Mouse (Mus musculus) cerebellum, postnatal 36 days (tissue): ENCODE measurements around the gene Raet1e.
A peak's percentile ranks its signal among the peaks of the same experiment; 100 is the strongest.
"Not testable (repeated sequence)": the region's sequence is repeated elsewhere in the genome, so short reads cannot be mapped to it uniquely, and the experiment has no call there.

Source experiments
- DNase-seq, 2 experiments: peaks; one replicate each; pipeline ENCODE4 v3.0.0; 2021 to 2022; ENCODE audit warnings: mixed read lengths in 2 of 2

The Raet1e gene

DNA sequence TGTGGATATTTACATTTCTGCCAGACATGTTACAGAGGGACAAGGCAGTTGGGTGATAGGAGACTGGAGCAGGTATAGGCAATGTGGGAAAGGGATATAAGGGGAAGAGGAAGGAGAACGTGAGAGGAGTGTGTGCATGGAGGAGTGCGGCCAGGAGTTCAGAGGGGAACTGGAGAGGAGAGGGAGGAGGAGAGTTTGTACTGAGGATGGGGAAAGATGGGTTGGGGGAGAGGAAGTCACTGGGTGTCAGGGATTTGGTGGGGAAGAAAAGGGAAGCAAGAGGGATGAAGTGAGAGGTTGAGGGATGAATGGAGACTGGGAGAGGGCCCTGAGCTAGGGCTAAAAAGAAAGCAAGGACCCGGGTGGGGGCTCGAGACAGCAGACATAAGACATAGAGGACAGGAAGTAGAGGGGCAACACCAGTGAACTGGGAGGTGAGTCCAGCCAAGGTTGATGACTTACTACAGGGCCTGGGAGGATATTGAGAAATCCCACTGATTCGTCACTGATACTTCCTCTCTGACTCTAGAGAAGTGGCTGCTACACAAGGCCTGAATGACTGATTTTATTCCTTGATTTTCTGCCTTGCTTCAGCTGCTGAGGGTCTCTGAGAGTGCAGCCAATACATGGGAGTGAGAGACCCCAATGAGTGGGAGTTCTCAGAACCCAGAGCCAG, 7.1 kb downstream of the Raet1e start:
- DNase-seq: not testable (repeated sequence)

DNA sequence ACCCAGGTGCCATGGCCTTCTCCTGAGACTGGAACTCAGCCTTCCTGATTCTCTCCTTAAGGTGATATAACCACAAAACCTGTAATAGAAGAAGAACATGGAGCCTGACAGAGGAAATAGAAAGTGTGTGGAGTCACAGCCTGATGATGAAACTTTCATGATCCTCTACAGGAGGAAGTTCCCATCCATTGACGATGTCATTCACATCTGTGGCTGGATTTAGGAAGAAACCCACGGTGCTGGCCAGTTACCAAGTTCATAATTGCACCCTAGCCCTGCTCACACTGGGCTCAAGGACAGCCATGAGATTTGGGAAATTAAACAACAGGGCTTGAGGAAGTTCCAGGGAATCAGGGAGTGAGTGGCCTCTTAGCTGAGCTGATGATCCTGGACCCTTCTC, 7.7 kb downstream of the Raet1e start:
- not testable (repeated sequence) for DNase-seq

DNA sequence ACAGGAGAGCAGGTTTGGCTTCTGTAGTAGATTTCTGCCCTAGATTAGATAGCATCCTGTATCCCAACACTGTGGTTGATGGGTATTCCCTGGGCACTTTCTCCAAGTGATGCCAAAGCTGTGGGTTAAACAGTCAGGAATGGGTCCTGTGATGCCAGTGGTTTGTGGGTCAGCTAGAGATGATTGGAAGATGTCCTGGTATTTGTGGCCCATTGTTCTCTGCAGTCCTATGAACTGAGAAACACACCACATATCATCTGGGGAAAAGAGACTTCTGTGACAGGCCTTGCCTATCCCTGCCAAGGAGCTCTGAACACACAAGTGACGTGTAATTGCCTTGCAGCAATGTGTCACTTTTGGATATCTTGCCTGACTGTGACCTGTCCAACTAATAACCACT, 8.7 kb downstream of the Raet1e start:
- not testable (repeated sequence) for DNase-seq

DNA sequence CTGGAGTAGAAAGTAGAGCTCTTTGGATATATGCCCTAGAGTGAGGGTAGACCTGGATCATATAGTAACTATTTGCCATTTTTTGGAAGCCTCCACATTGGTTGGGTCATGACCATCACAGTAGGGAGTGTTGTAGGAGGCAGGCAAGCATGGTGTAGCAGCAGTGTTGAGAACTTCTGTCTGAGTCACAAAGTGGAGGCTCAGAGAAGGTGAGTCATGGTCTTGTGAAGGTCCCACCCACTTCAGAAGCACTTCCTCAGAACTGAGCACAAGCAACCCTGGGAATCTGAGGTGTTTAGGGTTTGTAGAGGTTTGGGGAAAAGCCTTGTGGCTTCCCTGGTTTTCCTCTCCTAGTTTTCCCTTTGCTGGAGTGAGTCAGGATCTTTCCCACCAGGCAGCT, 10.7 kb downstream of the Raet1e start:
- DNase-seq: not testable (repeated sequence)

DNA sequence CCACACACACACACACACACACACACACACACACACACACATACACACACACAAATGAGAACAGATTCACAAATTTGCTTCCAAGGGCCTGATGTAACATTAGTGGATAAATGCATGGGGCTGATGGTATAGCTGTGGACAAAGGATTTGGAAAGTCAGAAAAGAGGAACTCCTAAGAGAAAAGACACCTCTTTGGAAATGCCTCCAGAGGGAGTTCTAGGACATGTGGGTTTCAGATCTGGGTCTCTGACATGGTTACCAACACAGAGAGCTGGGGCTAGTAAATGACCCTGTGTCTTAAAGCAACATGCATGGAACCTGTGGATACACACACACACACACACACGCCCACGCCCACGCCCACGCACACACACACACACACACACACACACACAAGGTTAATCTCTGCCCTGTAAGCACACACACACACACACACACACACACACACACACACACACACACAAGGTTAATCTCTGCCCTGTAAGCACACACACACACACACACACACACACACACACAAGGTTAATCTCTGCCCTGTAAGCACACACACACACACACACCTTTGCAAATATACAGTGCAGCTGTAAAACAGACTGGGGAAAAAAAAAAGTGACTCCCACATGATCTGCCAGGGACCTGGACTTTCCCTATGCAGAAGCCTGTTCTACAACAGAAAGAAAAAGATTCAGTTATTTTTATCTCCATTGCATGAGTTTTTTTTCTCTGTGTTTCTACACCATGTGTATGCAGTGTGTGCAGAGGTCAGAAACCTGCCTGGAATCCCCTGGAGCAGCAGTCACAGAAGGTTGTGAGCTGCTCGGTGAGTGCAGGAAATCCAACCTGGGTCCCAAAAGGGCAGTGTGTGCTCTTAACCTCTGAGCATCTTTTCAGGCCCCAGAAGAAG, 14.3 kb downstream of the Raet1e start:
- not testable (repeated sequence) for DNase-seq

DNA sequence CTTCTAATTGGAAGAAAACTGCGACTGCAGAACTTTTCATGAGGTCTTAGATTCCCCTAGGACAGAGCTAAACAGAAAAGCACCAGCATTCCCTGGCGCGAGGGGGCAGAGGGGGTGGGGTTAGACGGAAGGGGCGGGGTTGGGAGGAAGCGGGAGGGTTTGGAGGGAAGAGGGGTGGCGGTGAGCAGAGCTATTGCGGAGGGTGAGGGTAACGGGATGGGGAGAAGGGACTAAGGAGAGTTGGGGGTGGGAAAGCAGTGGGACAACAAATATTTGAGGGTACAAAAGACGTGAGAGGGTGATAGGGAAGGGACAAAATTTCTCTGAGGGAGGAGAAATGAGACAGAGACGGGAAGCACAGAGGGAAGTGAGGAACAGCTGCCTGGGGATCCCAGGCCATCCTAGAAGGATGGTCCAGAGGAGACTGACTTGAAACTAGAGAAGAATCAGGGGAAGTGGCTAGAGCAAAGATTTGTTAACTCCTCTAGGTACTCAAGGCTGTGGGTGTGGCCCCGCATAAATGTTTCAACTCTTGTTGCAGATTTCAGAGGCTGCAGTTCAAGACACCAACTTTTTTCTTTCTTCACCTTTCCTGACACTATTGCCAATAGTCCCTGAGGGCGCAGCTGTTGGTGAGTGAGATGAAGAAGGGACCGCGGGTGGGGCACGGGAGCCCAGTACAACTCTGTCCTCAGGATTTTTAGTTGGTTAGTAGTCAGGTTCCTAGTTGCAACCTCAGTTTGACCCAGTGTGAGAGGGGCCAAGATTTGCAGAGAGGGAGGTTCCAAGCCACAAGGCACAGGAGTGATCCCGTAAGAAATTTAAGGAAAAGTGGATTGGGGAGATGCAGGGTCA, 15.2 kb downstream of the Raet1e start:
- DNase-seq: not testable (repeated sequence)

DNA sequence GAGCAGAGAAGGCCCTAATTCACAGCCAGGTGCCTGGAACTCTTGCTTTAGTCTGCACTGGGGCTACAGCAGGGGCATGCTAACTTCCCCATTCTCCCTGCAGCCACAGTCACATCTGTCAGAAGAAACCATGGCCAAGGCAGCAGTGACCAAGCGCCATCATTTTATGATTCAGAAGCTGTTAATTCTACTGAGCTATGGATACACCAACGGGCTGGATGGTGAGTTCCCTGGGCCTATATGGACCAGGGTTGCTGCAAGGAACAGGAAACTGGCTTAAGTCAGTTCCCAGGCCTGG, 15.8 kb downstream of the Raet1e start:
- DNase-seq: not testable (repeated sequence)

DNA sequence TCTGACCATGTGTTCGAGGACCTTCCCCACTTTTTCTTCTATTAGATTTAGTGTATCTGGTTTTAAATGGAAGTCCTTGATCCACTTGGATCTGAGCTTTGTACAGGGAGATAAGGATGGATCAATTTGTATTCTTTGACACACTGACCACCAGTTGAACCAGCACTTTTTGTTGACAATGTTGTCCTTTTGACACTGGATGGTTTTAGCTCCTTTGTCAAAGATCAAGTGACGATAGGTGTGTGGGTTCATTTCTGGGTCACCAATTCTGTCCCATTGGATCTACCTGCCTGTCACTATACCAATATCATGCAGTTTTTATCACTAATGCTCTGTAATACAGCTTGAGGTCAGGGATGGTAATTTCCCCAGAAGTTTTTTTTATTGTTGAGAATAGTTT, 18.1 kb downstream of the Raet1e start:
- DNase-seq: not testable (repeated sequence)

DNA sequence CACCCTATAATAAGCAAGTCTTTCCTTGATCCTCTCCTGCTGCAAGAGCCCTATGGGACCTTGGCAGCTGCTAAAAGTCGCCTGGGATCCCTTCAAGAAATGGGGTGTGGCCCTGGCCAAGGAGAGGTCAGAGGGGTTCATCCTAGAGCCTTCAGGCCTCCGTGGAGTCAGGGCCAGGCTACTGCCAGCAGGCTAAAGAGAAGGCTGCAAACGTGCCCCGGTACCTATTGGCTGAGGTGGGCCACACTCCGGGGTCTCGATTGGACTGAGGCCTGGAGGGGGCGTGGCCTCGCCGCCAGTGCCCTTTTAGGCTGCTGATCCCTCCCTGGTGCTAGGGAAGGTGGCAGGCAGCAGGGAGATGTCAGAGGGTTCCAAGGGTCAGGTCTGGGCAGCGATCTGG, 32.7 kb downstream of the Raet1e start:
- DNase-seq: not testable (repeated sequence)

DNA sequence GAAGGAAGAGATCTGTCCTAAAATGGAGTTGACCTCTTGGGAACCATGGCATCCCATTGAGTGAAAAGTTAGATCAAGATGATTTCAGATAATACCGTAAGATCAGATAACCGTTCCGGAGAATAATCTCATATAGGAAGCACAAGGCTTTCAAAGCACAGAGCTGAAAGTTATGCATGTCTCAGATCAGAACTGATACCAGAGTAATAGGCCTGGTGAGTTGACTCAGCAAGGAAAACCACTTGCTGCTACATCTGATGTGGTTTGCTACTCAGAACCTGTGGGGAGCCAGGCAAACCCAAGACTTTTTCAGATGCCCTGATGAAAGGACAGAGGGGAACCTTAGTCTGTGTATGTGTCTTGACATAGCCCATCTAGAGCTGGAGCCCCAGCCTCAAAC, 43.0 kb downstream of the Raet1e start:
- DNase-seq: not testable (repeated sequence)

DNA sequence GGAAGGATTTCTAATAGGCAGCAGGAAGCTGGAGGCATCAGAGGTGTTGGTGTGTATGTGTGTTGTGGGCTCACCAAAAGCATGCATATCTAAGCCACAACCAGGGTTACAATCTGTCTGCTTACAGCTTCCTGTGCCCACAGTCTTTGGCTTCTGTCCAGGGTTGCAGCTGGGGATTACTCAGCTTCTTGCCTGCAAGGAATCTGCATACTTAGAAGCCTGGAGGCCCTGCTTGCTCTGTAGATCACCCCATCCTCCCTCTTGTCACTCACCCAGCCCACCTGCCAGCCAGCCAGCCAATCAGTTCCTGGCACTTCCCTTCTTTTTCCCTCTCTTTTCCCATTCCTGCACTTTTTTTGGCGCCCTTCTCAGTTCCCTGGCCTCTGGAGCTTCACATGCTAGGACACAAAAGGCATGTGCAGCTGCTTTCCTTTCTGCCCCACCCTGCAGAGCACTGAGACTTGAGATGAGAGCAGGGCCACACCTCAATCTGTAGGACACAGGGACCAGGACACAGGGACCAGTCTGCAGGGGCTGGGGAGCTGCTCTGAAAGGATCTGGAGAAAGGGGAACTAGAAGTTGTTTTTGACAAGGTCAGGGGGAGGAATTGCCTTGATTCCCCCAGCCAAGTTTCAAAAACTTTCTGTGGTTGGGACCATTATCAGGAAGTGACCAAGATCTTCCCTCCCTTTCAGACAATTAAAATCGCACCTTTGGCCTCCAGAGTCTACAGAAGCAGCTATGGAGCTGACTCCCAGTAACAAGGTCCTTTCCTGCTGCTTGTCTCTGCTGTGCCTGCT, 44.6 kb downstream of the Raet1e start:
- not testable (repeated sequence) for DNase-seq

DNA sequence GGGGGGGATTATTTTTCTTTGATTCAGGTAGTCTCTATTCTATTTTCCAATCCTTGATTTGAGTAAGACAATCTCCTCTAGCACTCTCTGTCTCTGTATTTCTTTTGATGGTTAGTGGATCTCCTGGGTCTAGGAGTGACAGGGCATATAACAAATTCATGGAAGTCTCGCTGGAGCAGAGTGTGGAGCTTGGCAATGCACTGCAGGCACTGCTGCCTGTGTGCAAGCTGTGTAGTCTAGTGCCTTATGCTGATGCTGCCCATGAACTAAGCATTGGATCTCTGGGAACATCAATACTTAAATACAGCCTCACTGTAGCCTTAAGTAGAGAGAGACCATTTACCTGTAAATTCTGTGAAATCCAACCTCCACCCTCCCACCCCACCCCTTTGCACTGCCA, 48.1 kb downstream of the Raet1e start:
- not testable (repeated sequence) for DNase-seq

DNA sequence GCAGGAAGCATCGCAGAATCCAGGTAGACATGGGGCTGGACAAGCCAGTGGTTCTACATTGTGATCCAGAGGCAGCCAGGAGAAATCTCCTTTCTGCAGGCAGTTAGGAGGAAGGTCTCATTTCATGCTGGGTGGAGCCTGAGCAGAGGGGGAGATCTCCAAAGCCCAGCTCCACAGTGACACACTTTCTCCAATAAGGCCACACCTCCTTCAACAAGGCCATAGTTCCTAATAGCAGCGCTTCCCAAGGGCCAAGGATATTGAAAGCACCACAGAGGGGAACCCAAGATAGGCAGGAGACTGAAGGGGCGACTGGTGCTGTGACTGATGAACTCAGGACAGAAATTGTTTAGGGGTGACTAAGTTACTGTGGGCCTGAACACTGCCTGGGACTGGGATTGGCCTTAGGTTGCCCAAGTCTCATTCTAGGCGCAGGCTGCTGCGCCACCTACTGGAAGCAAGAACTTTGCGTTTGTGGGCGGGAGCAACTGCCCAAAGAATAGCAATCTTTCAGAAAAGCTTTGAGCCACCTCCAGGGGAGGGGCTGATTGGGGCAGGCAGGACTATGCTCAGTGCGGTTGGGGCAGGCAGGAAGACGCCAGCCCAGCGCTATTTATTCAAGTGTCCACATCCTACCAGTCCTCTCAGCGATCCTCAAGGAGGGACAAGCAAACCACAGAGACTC, 53.8 kb downstream of the Raet1e start:
- peak in 1 of 2 experiments; percentile 7 for DNase-seq

DNA sequence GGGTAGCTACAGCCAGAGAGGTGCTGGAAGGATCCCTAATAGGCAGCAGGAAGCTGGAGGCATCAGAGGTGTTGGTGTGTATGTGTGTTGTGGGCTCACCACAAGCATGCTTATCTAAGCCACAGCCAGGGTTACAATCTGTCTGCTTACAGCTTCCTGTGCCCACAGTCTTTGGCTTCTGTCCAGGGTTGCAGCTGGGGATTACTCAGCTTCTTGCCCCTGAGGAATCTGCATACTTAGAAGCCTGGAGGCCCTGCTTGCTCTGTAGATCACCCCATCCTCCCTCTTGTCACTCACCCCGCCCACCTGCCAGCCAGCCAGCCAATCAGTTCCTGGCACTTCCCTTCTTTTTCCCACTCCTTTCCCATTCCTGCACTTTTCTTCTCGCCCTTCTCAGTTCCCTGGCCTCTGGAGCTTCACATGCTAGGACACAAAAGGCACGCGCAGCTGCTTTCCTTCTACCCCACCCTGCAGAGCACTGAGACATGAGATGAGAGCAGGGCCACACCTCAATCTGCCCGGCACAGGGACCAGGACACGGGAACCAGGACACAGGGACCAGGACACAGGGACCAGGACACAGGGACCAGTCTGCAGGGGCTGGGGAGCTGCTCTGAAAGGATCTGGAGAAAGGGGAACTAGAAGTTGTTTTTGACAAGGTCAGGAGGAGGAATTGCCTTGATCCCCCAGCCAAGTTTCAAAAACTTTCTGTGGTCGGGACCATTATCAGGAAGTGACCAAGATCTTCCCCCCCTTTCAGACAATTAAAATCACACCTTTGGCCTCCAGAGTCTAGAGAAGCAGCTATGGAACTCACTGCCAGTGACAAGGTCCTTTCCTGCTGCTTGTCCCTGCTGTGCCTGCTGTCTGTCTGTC, 65.3 kb downstream of the Raet1e start:
- not testable (repeated sequence) for DNase-seq

DNA sequence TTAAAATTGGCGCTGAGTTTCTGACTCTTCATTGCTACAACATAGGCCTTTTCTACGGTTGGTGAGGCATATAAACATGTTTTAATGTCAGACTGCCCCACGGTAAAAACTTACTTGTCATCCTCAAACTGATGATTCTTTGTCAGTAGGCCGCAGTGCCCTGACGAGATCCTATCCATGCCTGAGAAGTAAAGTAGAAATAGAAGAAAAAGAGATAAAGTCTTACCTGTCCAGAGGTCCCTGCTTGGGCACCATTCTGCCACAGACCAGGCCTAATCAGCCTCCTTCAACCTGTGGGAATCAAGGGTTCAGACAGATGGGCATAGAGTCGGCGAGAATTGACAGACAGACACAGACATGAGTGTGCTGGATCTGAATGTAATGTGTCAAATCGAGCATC, 106.7 kb downstream of the Raet1e start:
- DNase-seq: no peak

DNA sequence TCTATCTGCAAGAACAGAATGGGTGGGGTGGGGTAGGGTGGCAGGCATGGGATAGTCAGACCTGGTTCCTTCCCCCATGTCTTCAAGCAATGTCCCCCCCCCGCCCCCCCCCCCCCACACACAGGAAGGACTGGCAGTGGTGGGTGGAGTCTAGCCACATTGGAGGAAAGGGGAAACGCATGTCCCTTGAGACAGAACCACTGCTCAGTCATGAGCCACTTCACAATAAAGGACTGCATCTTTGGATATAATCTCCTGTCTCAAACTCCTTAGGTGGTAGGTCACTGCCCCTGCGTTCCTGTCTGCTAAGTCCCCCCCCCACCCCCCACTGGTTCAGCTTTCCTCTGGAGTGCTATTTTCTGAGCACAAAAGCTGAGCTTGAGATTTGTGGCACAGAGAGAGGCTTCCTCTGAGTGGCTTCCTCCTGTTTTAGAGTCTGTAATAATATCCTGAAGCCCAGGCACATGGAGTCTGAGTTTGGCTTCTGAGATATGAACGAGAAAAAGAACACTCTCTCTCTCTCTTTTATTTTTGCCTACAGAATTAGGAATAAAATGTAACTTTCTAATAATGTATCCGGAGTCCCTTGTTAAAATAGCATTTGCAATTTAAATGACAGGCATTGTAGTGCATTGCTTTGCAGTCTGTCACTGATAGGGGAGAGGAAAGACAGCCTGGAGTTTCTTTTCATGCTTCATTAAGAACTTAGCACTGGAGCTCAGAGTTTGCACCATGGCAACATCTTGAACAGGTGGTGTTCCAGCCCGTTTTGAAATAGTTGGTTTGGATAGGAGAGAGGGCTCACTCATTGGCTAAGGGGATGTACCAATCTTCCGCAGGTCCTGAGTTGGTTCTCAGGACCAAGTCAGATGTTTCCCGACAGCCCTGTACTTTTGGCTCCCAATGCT, 112.8 kb downstream of the Raet1e start:
- not testable (repeated sequence) for DNase-seq

DNA sequence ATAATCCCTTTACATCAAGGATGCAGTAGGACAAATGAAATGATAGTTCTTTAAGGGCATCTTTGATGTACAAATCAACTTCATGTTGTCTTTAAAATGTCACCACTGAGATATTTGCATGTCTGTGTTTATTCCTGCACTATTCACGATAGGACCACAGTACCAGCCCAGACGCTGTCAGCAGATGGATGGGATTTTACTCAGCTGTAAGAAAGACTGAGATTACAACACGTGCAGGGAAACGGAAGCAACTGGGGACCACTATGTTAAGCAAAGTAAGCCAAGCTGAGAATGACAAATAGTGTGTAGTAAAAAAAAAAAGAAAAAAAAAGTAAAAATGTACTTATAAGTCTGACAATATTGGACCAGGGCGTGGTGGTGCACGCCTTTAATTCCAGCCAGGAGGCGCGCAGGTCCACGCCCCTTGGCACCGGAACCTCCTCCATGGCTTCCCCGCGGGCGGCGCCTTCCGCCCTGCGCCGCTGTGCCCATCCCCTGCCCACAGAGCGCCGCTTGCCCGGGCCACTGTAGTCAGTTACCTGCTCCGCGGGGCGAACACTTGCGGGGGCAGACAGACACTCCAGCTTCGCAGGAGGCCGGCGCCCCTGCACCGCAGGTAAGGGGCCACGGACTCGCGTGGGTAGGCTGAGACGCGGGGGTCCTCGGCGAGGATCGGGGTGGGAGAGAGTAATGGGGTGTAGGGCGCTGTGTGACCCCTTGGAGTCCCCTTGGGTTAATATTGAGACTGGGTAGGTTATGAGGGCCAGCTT, 114.7 kb downstream of the Raet1e start:
- DNase-seq: not testable (repeated sequence)

DNA sequence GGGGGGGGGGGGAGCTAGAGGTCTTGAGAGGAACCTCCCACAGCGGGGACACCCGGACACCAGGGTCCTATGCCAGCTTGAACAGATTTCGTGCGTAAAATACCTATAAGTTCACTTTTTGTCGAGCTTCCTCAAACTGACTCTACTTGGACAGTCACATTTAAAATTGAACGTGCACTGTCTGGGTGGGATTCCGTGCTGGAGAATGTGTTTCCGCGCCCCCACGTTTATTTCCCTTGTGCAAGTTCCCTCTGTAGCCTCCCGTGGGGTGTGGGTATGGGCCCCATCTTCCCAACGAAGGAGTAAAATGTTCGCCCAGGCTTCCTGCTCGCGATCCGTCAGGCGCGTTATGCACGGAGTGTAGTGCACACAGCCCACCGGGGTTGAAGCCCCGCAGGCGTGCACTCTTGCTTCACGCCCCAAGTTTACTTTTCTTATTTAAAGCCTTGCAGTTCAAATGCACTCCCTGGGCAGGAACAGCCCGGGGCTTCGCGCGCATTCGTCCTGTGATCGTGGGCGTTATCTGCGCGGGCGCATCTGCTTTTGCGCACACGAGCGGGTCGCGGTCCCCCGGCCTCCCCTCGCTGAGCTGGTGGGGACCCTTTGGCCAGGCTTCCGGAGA, 115.4 kb downstream of the Raet1e start:
- DNase-seq: no peak
